Comparison of ENCODE assay signal across 8 mouse cellular contexts in genomic region chr17:65783182-65784161, GRCm38 (mm10). TPM values are rescaled to one million over a fixed set of nuclear protein-coding genes. Genes with fewer than 3 reads are reported as not detected.
DNase-seq lines count a peak whose midpoint lies in the region; ATAC-seq lines count a peak whose summit lies in the region.

No protein-coding gene starts in this region.

- peak overlapping the region; percentile 99 for H3K27ac ChIP-seq in hindbrain, embryonic 16.5 days (ENCODE audit: low read depth, low read length)

- 0% methylated on average over 30 of the region's 135 CpGs for WGBS in hindbrain, embryonic 16.5 days

- peak overlapping the region; percentile 71 for H3K4me2 ChIP-seq in hindbrain, embryonic 16.5 days (ENCODE audit: low read length)

- peak; percentile 71 for ATAC-seq in hindbrain, embryonic 16.5 days

- no peaks in the 10 kb centered on the region for H3K9me3 ChIP-seq in hindbrain, embryonic 16.5 days (ENCODE audit: control insufficient read depth, low read length)
- H3K9me3 ChIP-seq in megakaryocyte, embryonic 14.5 days = no peaks in the 10 kb centered on the region

- peaks cover 13% of the 10 kb centered on the region for H3K4me1 ChIP-seq in hindbrain, embryonic 16.5 days (ENCODE audit: control insufficient read depth, insufficient read depth, low read depth, low read length)
- peaks cover 57% of the 10 kb centered on the region for H3K4me1 ChIP-seq in megakaryocyte, embryonic 14.5 days

- H3K4me3 ChIP-seq in hindbrain, embryonic 16.5 days (ENCODE audit: low read length) = peak overlapping the region; percentile 97
- H3K4me3 ChIP-seq in megakaryocyte, embryonic 14.5 days (replicated peaks) = peak overlapping the region; percentile 96

- intact Hi-C loops in left cerebral cortex, postnatal 14 days (cut with DNase I) = loop anchor here (5.0 kb wide), 1 partner anchor 171 kb away; the partner anchor contains the start of gene Vapa

- peak overlapping the region; percentile 100 for H3K9ac ChIP-seq in hindbrain, embryonic 16.5 days (ENCODE audit: low read depth, low read length)

- H3K36me3 ChIP-seq in hindbrain, embryonic 16.5 days (ENCODE audit: control insufficient read depth, insufficient read depth, low read length) = no peaks in the 10 kb centered on the region
- H3K36me3 ChIP-seq in megakaryocyte, embryonic 14.5 days (replicated peaks; ENCODE audit: low read length) = peaks cover 29% of the 10 kb centered on the region

- peak; percentile 54 for DNase-seq in ZHBTc4 (ENCODE audit: low read depth, low spot score)
- peak; percentile 79 to 92 for DNase-seq in cerebellum, postnatal 25 days
- DNase-seq in gastrocnemius, adult 8-10 months (ENCODE audit: low spot score in 2 of 2) = peak; percentile 59 to 70
- DNase-seq in left cerebral cortex, postnatal 14 days (ENCODE audit: low spot score in 2 of 2) = peak; percentile 64 to 79
- DNase-seq in right cerebral cortex, adult 18-20 months = peak; percentile 83
- DNase-seq in urinary bladder, postnatal 14 days (ENCODE audit: low spot score) = peak; percentile 78

- no peaks in the 10 kb centered on the region for H3K27me3 ChIP-seq in hindbrain, embryonic 16.5 days (replicated peaks; ENCODE audit: control insufficient read depth, insufficient read depth, low read length)
- H3K27me3 ChIP-seq in megakaryocyte, embryonic 14.5 days (replicated peaks) = no peaks in the 10 kb centered on the region

RNA-seq across cellular contexts. Expression of gene Ppp4r1, which starts 1.1 kb away (rescaled TPM):
- 10 to 100 TPM; 19.7 to 25.4 (median 22.0) TPM for total RNA-seq in gastrocnemius, adult 8-10 months (2022)
- polyA plus RNA-seq in hindbrain, embryonic 16.5 days (2015; fragmentation: Nextera tagmentation; extraction: Ambion mirVana) = 37.1 and 41.3 TPM in 2 replicates
- total RNA-seq in left cerebral cortex, postnatal 14 days (2021) = 10 to 100 TPM; 45.8 to 58.0 TPM
- polyA plus RNA-seq in megakaryocyte, embryonic 14.5 days (2012; ENCODE audit: insufficient read depth, low replicate concordance) = 3.2 and 5.2 TPM in 2 replicates

RNA-seq across cellular contexts. Expression of gene Rab31, which starts 10.9 kb away (rescaled TPM):
- 1 to 10 TPM; 2.6 to 5.5 (median 3.6) TPM for total RNA-seq in gastrocnemius, adult 8-10 months (2022)
- 70.0 and 73.8 TPM in 2 replicates for polyA plus RNA-seq in hindbrain, embryonic 16.5 days (2015; fragmentation: Nextera tagmentation; extraction: Ambion mirVana)
- 10 to 100 TPM; 76.0 to 87.4 TPM for total RNA-seq in left cerebral cortex, postnatal 14 days (2021)
- polyA plus RNA-seq in megakaryocyte, embryonic 14.5 days (2012; ENCODE audit: insufficient read depth, low replicate concordance) = 2.8 TPM in 1 of 2 replicates, not detected in the other

Comparison
In these comparisons a context has a peak if more than half of its experiments do, and no peak if none do; other contexts are left out.
1. Peak in every context shown above with its lines: DNase-seq, ATAC-seq, H3K4me3 ChIP-seq and H3K27ac ChIP-seq.
2. RNA of gene Rab31, which starts 10.9 kb away (total RNA-seq): 76.0 to 87.4 TPM in left cerebral cortex, postnatal 14 days; 2.6 to 5.5 TPM in gastrocnemius, adult 8-10 months; every median in the first group is over 10 times any median in the second.